Mouse (Mus musculus): Measurements from ENCODE around the gene Rapgef5. TPM values are rescaled to one million over a fixed set of nuclear protein-coding genes. Genes with fewer than 3 reads are reported as not detected.

The Rapgef5 gene
- polyA plus RNA-seq, 1 experiment from 2014 or later: 12.4 TPM

GRCm38 (mm10) chr12:117728178-117728611 lies 211.9 kb downstream of the Rapgef5 start:
- Histone ChIP-seq H3K4me2 (ENCODE audit: low read depth, low read length) (no peak overlapping the region), H3K27ac (replicated peaks; ENCODE audit: low read depth, low read length) (no peak overlapping the region), H3K36me3 (ENCODE audit: control insufficient read depth, insufficient read depth, low read length) (no peaks in the 10 kb centered on the region), H3K27me3 (replicated peaks; ENCODE audit: control insufficient read depth, insufficient read depth, low read length) (no peaks in the 10 kb centered on the region), H3K9ac (ENCODE audit: low read depth, low read length) (no peak overlapping the region), H3K9me3 (ENCODE audit: control insufficient read depth, low read length) (no peaks in the 10 kb centered on the region), H3K4me1 (ENCODE audit: control insufficient read depth, insufficient read depth, low read length) (no peaks in the 10 kb centered on the region), H3K4me3 (ENCODE audit: low read depth, low read length) (no peak overlapping the region)
- 32% methylated on average over 3 of the region's 3 CpGs for WGBS
- DNase-seq (ENCODE audit: low spot score): peak; percentile 10
- no peak for ATAC-seq (ENCODE audit: low read depth)

GRCm38 (mm10) chr12:117733611-117734010 lies 217.3 kb downstream of the Rapgef5 start:
- DNase-seq (ENCODE audit: low spot score): no peak
- Histone ChIP-seq H3K4me1 (ENCODE audit: control insufficient read depth, insufficient read depth, low read length) (no peaks in the 10 kb centered on the region), H3K27me3 (replicated peaks; ENCODE audit: control insufficient read depth, insufficient read depth, low read length) (no peaks in the 10 kb centered on the region), H3K9me3 (ENCODE audit: control insufficient read depth, low read length) (no peaks in the 10 kb centered on the region), H3K4me2 (ENCODE audit: low read depth, low read length) (no peak overlapping the region), H3K4me3 (ENCODE audit: low read depth, low read length) (no peak overlapping the region), H3K36me3 (ENCODE audit: control insufficient read depth, insufficient read depth, low read length) (no peaks in the 10 kb centered on the region), H3K9ac (ENCODE audit: low read depth, low read length) (no peak overlapping the region), H3K27ac (replicated peaks; ENCODE audit: low read depth, low read length) (no peak overlapping the region)
- ATAC-seq (ENCODE audit: low read depth): no peak

GRCm38 (mm10) chr12:117736130-117736529 lies 219.9 kb downstream of the Rapgef5 start:
- Histone ChIP-seq H3K9ac (ENCODE audit: low read depth, low read length) (no peak overlapping the region), H3K4me1 (ENCODE audit: control insufficient read depth, insufficient read depth, low read length) (no peaks in the 10 kb centered on the region), H3K36me3 (ENCODE audit: control insufficient read depth, insufficient read depth, low read length) (no peaks in the 10 kb centered on the region), H3K27ac (replicated peaks; ENCODE audit: low read depth, low read length) (no peak overlapping the region), H3K27me3 (replicated peaks; ENCODE audit: control insufficient read depth, insufficient read depth, low read length) (no peaks in the 10 kb centered on the region), H3K4me3 (ENCODE audit: low read depth, low read length) (no peak overlapping the region), H3K4me2 (ENCODE audit: low read depth, low read length) (no peak overlapping the region), H3K9me3 (ENCODE audit: control insufficient read depth, low read length) (no peaks in the 10 kb centered on the region)
- ATAC-seq (ENCODE audit: low read depth): no peak
- WGBS: 77% methylated on average over 3 of the region's 3 CpGs
- no peak for DNase-seq (ENCODE audit: low spot score)

- 54% methylated on average over 2 of the region's 2 CpGs for WGBS
Observed at GRCm38 (mm10) chr12:117736928-117737327, 220.6 kb downstream of the Rapgef5 start.

GRCm38 (mm10) chr12:117737332-117738031 lies 221.2 kb downstream of the Rapgef5 start:
- H3K9me3 ChIP-seq (ENCODE audit: control insufficient read depth, low read length): no peaks in the 10 kb centered on the region
- H3K9ac ChIP-seq (ENCODE audit: low read depth, low read length): no peak overlapping the region
- no peaks in the 10 kb centered on the region for H3K27me3 ChIP-seq (replicated peaks; ENCODE audit: control insufficient read depth, insufficient read depth, low read length)
- no peaks in the 10 kb centered on the region for H3K36me3 ChIP-seq (ENCODE audit: control insufficient read depth, insufficient read depth, low read length)
- H3K4me1 ChIP-seq (ENCODE audit: control insufficient read depth, insufficient read depth, low read length): no peaks in the 10 kb centered on the region
- no peak overlapping the region for H3K27ac ChIP-seq (replicated peaks; ENCODE audit: low read depth, low read length)
- H3K4me2 ChIP-seq (ENCODE audit: low read depth, low read length): no peak overlapping the region
- 73% methylated on average over 11 of the region's 11 CpGs for WGBS
- DNase-seq (ENCODE audit: low spot score): no peak
- no peak for ATAC-seq (ENCODE audit: low read depth)
- H3K4me3 ChIP-seq (ENCODE audit: low read depth, low read length): no peak overlapping the region

More at GRCm38 (mm10) chr12:117736928-117737327, 220.6 kb downstream of the Rapgef5 start:
- no peak overlapping the region for H3K27ac ChIP-seq (replicated peaks; ENCODE audit: low read depth, low read length)
- H3K9ac ChIP-seq (ENCODE audit: low read depth, low read length): no peak overlapping the region
- no peaks in the 10 kb centered on the region for H3K27me3 ChIP-seq (replicated peaks; ENCODE audit: control insufficient read depth, insufficient read depth, low read length)
- no peak overlapping the region for H3K4me3 ChIP-seq (ENCODE audit: low read depth, low read length)
- H3K4me2 ChIP-seq (ENCODE audit: low read depth, low read length): no peak overlapping the region
- no peaks in the 10 kb centered on the region for H3K4me1 ChIP-seq (ENCODE audit: control insufficient read depth, insufficient read depth, low read length)
- no peak for ATAC-seq (ENCODE audit: low read depth)
- no peaks in the 10 kb centered on the region for H3K9me3 ChIP-seq (ENCODE audit: control insufficient read depth, low read length)
- H3K36me3 ChIP-seq (ENCODE audit: control insufficient read depth, insufficient read depth, low read length): no peaks in the 10 kb centered on the region
- peak; percentile 14 for DNase-seq (ENCODE audit: low spot score)

- no peak overlapping the region for H3K9ac ChIP-seq (ENCODE audit: low read depth, low read length)
- H3K27ac ChIP-seq (replicated peaks; ENCODE audit: low read depth, low read length): no peak overlapping the region
- ATAC-seq (ENCODE audit: low read depth): peak; percentile 50; the same call in 1 of the 2 replicates
- no peak overlapping the region for H3K4me3 ChIP-seq (ENCODE audit: low read depth, low read length)
- WGBS: 31% methylated on average over 1 of the region's 1 CpGs
- no peaks in the 10 kb centered on the region for H3K9me3 ChIP-seq (ENCODE audit: control insufficient read depth, low read length)
- no peaks in the 10 kb centered on the region for H3K36me3 ChIP-seq (ENCODE audit: control insufficient read depth, insufficient read depth, low read length)
- peak; percentile 27 for DNase-seq (ENCODE audit: low spot score)
- H3K4me2 ChIP-seq (ENCODE audit: low read depth, low read length): no peak overlapping the region
- no peaks in the 10 kb centered on the region for H3K27me3 ChIP-seq (replicated peaks; ENCODE audit: control insufficient read depth, insufficient read depth, low read length)
- H3K4me1 ChIP-seq (ENCODE audit: control insufficient read depth, insufficient read depth, low read length): no peaks in the 10 kb centered on the region
Observed at GRCm38 (mm10) chr12:117742487-117742886, 226.2 kb downstream of the Rapgef5 start.

GRCm38 (mm10) chr12:117744580-117745483 lies 228.6 kb downstream of the Rapgef5 start:
- DNase-seq (ENCODE audit: low spot score): peak; percentile 9
- no peaks in the 10 kb centered on the region for H3K36me3 ChIP-seq (ENCODE audit: control insufficient read depth, insufficient read depth, low read length)
- no peak for ATAC-seq (ENCODE audit: low read depth)
- H3K9ac ChIP-seq (ENCODE audit: low read depth, low read length): no peak overlapping the region
- 20% methylated on average over 8 of the region's 8 CpGs for WGBS
- H3K4me1 ChIP-seq (ENCODE audit: control insufficient read depth, insufficient read depth, low read length): no peaks in the 10 kb centered on the region
- no peaks in the 10 kb centered on the region for H3K27me3 ChIP-seq (replicated peaks; ENCODE audit: control insufficient read depth, insufficient read depth, low read length)
- H3K9me3 ChIP-seq (ENCODE audit: control insufficient read depth, low read length): no peaks in the 10 kb centered on the region
- H3K27ac ChIP-seq (replicated peaks; ENCODE audit: low read depth, low read length): no peak overlapping the region
- H3K4me2 ChIP-seq (ENCODE audit: low read depth, low read length): no peak overlapping the region
- no peak overlapping the region for H3K4me3 ChIP-seq (ENCODE audit: low read depth, low read length)

- H3K4me2 ChIP-seq (ENCODE audit: low read depth, low read length): no peak overlapping the region
- H3K4me3 ChIP-seq (ENCODE audit: low read depth, low read length): no peak overlapping the region
- peaks cover 10% of the 10 kb centered on the region for H3K4me1 ChIP-seq (ENCODE audit: control insufficient read depth, insufficient read depth, low read length)
- H3K9me3 ChIP-seq (ENCODE audit: control insufficient read depth, low read length): no peaks in the 10 kb centered on the region
- no peak overlapping the region for H3K9ac ChIP-seq (ENCODE audit: low read depth, low read length)
- ATAC-seq (ENCODE audit: low read depth) (no peak), DNase-seq (ENCODE audit: low spot score) (no peak)
- 93% methylated on average over 7 of the region's 7 CpGs for WGBS
- no peaks in the 10 kb centered on the region for H3K36me3 ChIP-seq (ENCODE audit: control insufficient read depth, insufficient read depth, low read length)
- no peak overlapping the region for H3K27ac ChIP-seq (replicated peaks; ENCODE audit: low read depth, low read length)
- H3K27me3 ChIP-seq (replicated peaks; ENCODE audit: control insufficient read depth, insufficient read depth, low read length): no peaks in the 10 kb centered on the region
Observed at GRCm38 (mm10) chr12:117746611-117747010, 230.3 kb downstream of the Rapgef5 start.
